Mouse (Mus musculus) megakaryocyte, embryonic 14.5 days (primary cell): ENCODE measurements around the gene Cdk11b. TPM values are rescaled to one million over a fixed set of nuclear protein-coding genes. Genes with fewer than 3 reads are reported as not detected.

Source experiments
- H3K27me3 ChIP-seq: replicated peaks from 2 replicates; pipeline ENCODE3; 2012; ENCODE audit warnings: inconsistent platforms
- H3K36me3 ChIP-seq: replicated peaks from 2 replicates; pipeline ENCODE3; 2012; ENCODE audit warnings: low read length, inconsistent platforms, mixed read lengths
- H3K4me1 ChIP-seq: 2 replicates; pipeline ENCODE4 v1.6.1; 2012; ENCODE audit warnings: inconsistent platforms
- H3K4me3 ChIP-seq: replicated peaks from 2 replicates; pipeline ENCODE3; 2012; ENCODE audit warnings: moderate library complexity, mild to moderate bottlenecking, inconsistent platforms
- H3K9me3 ChIP-seq: 2 replicates; pipeline ENCODE4 v1.6.1; 2012; ENCODE audit warnings: inconsistent platforms
- FLI1 ChIP-seq: IDR thresholded peaks from 2 replicates; pipeline ENCODE4 v1.6.1; 2012; ENCODE audit warnings: low read length, inconsistent platforms, mixed read lengths
- GATA1 ChIP-seq: IDR thresholded peaks from 3 replicates; pipeline ENCODE4 v1.6.1; 2012; ENCODE audit warnings: mixed read lengths, low read length, inconsistent platforms, borderline replicate concordance
- polyA plus RNA-seq: library from polyadenylated mRNA; stranded (reverse); fragments of >175 nt; gene quantifications from 2 replicates; pipeline ENCODE4 v1.2.3, GENCODE M21; 2012; ENCODE audit warnings: low replicate concordance; ENCODE audit not compliant: insufficient read depth

The Cdk11b gene
- polyA plus RNA-seq, result 9.7 and 77.3 TPM in 2 replicates

DNA sequence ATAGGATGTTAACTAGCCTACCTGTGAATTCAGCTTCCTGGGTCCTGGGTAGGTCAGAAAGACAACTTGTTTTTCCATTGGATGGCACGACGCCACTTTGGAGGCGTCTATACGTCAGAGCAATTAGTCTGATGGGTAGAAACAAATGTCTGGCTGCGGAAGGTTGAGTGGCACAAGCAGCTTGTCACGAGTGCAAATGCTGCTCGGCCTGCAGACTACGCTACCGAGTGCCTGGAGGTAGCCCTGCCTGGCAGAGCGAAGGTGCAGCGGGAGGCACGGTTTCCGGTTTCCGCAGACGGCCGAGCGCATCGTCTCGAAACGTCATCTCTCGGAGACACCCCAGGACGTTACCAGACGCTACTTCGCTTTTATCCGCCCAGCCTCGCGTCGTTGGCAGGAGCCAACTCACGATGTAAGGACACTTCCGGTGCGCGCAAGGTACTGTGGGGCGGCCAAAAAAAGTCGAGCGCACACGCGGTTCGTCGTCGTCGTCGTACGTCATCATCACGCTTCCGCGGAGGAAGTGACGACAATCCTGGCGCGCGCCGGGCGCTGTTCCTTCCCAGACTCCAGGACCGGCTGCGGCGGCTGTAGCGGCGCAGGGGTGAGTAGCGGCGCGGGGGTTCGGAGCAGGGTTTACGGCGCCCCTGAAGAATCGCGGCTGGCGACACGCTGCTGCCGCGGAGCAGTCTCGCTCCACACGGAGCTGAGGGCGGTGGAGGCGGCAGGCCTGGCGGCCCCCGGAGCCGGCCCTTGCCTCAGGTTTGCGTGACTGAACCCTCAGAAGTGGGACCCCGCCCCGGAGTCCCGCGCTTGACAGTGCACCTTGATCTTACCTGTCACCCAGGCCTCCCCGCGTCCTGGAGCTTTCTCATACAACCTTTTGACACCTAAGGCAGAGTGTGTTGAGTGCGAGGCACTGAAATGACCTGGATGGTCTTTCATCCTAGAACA is at the start of gene Cdk11b:
Gene Cdk11b (plus strand): TSS at position 517 of the 954 bp plus-strand sequence.
- Histone ChIP-seq H3K4me3 (peak within 1 kb of the TSS; percentile 93), H3K4me1 (peaks cover 7% of the 10 kb centered on the region; the same call in 1 of the 2 replicates), H3K36me3 (peaks cover 56% of the 10 kb centered on the region), H3K9me3 (no peaks in the 10 kb centered on the region), H3K27me3 (no peaks in the 10 kb centered on the region)
- TF ChIP-seq GATA1 (no peak), FLI1 (peak; percentile 93; the same call in 1 of the 2 replicates)

DNA sequence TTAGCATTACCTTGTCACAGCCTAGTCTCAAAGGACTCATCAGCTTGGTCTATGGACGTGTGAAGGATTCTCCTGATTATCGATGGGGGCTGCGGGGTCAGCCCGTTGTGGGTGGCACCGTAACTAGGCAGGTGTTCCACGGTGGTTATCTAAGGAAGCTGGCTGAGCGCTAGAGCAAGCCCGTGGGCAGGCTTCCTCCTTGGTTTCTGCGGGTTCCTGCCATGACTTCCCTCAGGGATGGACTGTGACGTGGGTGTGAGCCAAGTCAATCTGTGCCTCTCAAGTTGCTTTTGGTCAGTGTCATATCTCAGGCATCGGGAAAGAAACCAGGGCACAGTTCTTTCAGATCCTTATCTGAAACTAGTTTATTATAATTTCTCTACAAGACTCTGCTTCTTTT is 49.7 kb upstream of the Cdk11b start:
- Histone ChIP-seq H3K9me3 (no peaks in the 10 kb centered on the region), H3K4me1 (peaks cover 59% of the 10 kb centered on the region), H3K36me3 (peaks cover 49% of the 10 kb centered on the region), H3K27me3 (peaks cover 2% of the 10 kb centered on the region), H3K4me3 (peak overlapping the region; percentile 65)
- TF ChIP-seq FLI1 (no peak), GATA1 (no peak)

DNA sequence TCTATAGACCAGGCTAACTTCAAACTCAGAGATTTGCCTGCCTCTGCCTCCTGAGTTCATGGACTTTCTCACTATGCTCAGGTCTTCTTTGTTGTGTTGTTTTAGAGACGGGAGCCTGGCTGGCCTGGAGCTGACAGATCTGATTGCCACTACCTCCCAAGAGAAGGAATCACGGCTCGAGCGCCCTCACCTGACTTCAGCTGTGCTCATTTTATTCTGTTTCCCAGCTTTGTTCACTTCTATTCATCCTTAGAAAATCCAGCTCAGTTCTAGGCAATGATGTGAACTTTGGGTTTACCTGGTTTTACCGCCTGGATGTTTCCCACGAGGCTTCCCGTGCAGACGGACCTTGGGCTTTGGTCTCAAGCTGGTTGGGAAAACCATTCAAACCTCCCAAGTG is 49.1 kb upstream of the Cdk11b start:
- Histone ChIP-seq H3K36me3 (peaks cover 55% of the 10 kb centered on the region), H3K27me3 (peaks cover 2% of the 10 kb centered on the region)

DNA sequence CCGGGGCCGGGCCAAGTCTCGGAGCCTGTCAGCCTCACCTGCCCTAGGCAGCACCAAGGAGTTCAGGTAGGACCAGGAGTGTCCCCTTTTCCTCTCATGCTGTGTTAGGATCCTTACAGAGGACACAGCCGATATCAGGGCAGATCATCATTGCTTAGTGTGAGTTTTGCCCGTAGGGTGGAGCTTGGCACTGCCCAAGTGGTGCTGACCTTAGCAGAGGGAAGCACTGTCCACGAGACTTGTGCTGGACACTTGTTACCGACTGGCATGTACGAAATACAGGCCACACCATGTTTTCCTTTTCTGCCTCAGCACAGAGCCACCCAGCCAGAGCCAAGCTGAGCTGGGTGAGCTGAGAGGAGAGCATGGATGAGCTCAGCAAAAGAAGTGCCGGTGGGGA is 47.5 kb upstream of the Cdk11b start:
- peaks cover 2% of the 10 kb centered on the region for H3K27me3 ChIP-seq
- H3K4me3 ChIP-seq, result peak overlapping the region; percentile 14
- H3K36me3 ChIP-seq, result peaks cover 64% of the 10 kb centered on the region
- H3K9me3 ChIP-seq, result no peaks in the 10 kb centered on the region
- peaks cover 52% of the 10 kb centered on the region for H3K4me1 ChIP-seq
- TF ChIP-seq FLI1 (no peak), GATA1 (no peak)

More for the DNA sequence above, 49.1 kb upstream of the Cdk11b start:
- peaks cover 55% of the 10 kb centered on the region for H3K4me1 ChIP-seq
- TF ChIP-seq GATA1 (no peak), FLI1 (no peak)
- H3K9me3 ChIP-seq, result no peaks in the 10 kb centered on the region
- no peak overlapping the region for H3K4me3 ChIP-seq

DNA sequence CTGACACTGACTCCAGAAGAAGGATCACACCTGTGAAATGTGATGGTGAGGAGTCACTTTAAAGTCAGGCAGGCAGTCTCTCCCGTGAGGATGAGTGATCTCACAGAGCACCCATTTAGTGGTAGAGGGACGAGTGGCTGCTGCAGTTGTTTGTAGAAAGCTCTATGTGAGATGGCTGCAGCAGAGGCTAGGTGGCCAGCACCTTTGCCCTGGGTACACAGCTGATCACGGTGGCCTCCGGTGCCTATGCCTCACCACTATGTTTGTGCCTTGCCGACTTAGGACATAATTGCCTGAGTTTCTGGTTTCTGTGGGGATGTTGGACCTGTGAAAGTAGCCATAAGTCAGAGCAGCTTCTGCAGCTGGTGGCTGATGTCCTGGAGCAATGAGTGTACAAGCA is 46.9 kb upstream of the Cdk11b start:
- Histone ChIP-seq H3K9me3 (no peaks in the 10 kb centered on the region), H3K4me3 (no peak overlapping the region), H3K27me3 (peaks cover 2% of the 10 kb centered on the region), H3K36me3 (peaks cover 69% of the 10 kb centered on the region), H3K4me1 (peaks cover 56% of the 10 kb centered on the region)
- no peak for TF ChIP-seq FLI1
- no peak for TF ChIP-seq GATA1

DNA sequence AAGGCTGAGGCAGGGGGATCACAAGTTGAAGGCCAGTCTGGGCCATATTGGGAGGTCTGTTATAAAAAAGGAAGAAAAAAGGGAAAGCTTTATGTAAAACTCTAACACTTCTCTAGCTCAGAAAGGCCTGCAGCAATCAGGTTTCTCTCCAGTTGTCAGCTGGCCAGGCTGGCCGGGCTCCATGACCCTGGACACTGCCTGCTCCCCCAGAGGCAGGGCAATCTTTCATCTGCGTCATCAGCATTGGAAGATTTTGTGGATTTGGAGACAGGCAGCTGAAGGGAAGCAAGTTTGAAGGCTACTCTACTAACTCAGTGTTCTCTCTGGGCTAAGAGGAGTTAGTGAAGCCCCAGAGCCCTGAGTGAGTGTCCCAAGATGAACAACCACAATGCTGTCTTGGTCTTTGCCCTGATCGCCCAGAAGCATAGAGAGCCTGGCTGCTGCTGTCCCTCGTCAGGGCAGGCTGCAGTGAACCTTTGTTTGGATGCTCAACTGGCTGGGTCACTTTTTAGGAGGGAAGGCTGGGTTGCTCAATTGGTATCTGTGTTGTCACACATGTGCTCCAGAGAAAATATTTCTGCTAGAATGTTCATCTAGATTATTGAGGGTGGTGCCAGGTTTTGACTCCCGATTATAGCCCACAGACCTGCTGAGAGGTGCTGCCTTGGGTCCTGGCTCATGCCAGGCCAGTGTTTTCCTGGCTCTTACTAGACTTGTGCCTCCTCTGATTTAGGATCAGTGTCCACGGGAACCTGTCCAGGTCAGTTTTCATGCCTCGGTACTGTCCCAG is 46.1 kb upstream of the Cdk11b start:
- H3K4me1 ChIP-seq, result peaks cover 57% of the 10 kb centered on the region
- H3K27me3 ChIP-seq, result peaks cover 2% of the 10 kb centered on the region
- H3K36me3 ChIP-seq, result peaks cover 72% of the 10 kb centered on the region

DNA sequence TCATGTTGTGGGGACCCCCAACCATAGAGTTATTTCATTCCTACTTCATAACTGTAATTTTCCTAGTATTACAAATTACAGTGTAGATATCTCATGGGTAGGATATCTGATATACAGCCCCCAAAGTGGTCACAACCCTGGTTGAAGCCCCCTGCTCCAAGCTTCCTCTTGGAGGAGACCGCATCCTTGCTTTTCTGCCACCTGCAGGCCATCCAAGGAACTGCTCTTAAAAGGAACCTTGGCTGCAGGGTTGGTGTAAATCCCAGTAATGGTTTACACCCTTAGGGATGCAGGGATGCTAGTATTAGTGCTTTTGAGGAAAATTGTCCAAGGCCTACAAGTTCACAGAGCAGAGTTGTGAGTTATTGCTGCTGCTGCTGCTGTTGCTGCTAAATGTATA is 44.2 kb upstream of the Cdk11b start:
- H3K4me1 ChIP-seq, result peaks cover 46% of the 10 kb centered on the region
- no peaks in the 10 kb centered on the region for H3K9me3 ChIP-seq
- H3K27me3 ChIP-seq, result no peaks in the 10 kb centered on the region
- H3K36me3 ChIP-seq, result peaks cover 87% of the 10 kb centered on the region
- no peak overlapping the region for H3K4me3 ChIP-seq
- no peak for TF ChIP-seq GATA1
- no peak for TF ChIP-seq FLI1

More for the DNA sequence above, 46.1 kb upstream of the Cdk11b start:
- no peak overlapping the region for H3K4me3 ChIP-seq
- TF ChIP-seq FLI1, result no peak
- TF ChIP-seq GATA1, result no peak
- no peaks in the 10 kb centered on the region for H3K9me3 ChIP-seq

DNA sequence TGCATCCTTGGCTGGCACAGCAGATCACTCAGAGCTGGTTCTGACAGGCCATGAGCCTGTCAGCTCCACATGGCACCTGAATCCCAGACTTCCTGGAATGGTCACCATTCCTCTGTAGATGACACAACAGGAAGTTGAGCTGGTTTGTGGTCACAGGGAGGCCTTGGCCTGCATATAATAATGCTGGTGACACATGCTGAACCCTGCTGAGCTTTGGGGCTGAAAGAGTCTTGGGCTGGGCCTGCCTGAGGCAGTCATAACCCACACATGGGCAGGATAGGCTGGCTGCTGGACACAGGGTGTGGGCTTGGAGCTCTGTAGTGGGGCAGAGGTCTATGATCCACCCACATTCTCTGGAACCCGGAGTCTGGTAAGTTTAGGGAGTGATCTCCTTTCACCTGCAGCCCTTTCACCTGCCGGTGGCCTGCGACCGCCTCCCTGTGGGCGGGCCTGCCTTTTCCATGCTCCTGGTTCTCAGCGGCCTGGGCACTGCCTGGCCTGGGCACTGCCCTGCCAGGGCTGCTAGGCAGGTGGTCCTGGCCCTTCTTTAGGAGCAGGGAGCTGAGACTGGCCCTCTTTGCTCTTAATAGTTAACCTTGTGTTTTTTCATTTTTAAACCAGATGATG is 42.3 kb upstream of the Cdk11b start:
- peaks cover 34% of the 10 kb centered on the region for H3K4me1 ChIP-seq
- no peaks in the 10 kb centered on the region for H3K9me3 ChIP-seq
- no peaks in the 10 kb centered on the region for H3K27me3 ChIP-seq
- H3K4me3 ChIP-seq, result peak overlapping the region; percentile 59
- TF ChIP-seq GATA1 (no peak), FLI1 (peak; percentile 55; the same call in 1 of the 2 replicates)
- peaks cover 91% of the 10 kb centered on the region for H3K36me3 ChIP-seq

DNA sequence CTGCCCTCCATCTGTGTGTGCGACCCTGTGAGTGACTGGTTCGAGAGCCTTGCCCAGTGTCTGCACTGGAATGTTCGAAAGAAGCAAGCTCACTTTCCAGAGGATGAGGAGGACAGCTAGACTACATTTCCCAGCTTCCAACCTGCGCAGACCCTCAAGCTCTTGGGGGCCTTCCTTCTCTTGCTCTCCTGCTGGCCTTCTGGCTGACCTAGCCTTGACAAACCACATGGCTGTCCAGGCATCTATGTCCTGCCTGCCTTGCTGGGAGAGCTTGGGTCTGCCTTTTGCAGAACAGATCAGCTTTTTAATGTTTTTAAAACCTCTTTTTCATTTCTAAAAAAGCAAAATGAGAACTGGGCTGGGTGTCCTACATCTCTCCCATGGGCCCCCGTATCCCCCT is 35.3 kb upstream of the Cdk11b start:
- H3K36me3 ChIP-seq, result peaks cover 67% of the 10 kb centered on the region
- H3K4me1 ChIP-seq, result peaks cover 36% of the 10 kb centered on the region
- H3K9me3 ChIP-seq, result no peaks in the 10 kb centered on the region
- TF ChIP-seq FLI1 (no peak), GATA1 (no peak)
- H3K4me3 ChIP-seq, result no peak overlapping the region
- no peaks in the 10 kb centered on the region for H3K27me3 ChIP-seq
